Mouse (Mus musculus) testis, adult 2 months (tissue): ENCODE data around the gene Smarca4.

ENCODE experiments used
- CTCF ChIP-seq: fragments of 200-500 bp; IDR thresholded peaks from 2 replicates; pipeline ENCODE4 v1.5.1; 2012; ENCODE audit warnings: low read depth, mild to moderate bottlenecking, inconsistent platforms, low read length, moderate library complexity; ENCODE audit not compliant: control insufficient read depth, insufficient read depth, insufficient replicate concordance
- POLR2A ChIP-seq: fragments of 200-500 bp; IDR thresholded peaks from 2 replicates; pipeline ENCODE4 v1.6.1; 2012; ENCODE audit warnings: low read depth, mild to moderate bottlenecking, inconsistent platforms, low read length, moderate library complexity; ENCODE audit not compliant: control insufficient read depth

- no peak for TF ChIP-seq CTCF
- no peak for TF ChIP-seq POLR2A
These were observed 53.0 kb downstream of the Smarca4 start for GRCm38 (mm10) chr9:21668946-21669345.
